Mouse (Mus musculus) neural tube, embryonic 11.5 days (tissue): ENCODE measurements around the gene Klk12. TPM values are rescaled to one million over a fixed set of nuclear protein-coding genes. Genes with fewer than 3 reads are reported as not detected.

ENCODE experiments used
- ATAC-seq: fragments of 200-750 bp; cut with Nextera tagmentation; 2 replicates; pipeline ENCODE4 v1.8.0; 2017; ENCODE audit warnings: moderate number of reproducible peaks, mild to moderate bottlenecking, moderate TSS enrichment, moderate library complexity; ENCODE audit not compliant: insufficient read depth, low FRiP score, low TSS enrichment
- DNase-seq: peaks from one replicate; pipeline ENCODE4 v3.0.0-alpha.2; 2015; ENCODE audit warnings: low spot score
- H3K27ac ChIP-seq: fragments of 300-500 bp; sonication (generic); 2 replicates; pipeline ENCODE4 v1.5.1; 2014; ENCODE audit warnings: low read depth, mild to moderate bottlenecking, low read length
- H3K27me3 ChIP-seq: fragments of 300-500 bp; sonication (generic); 2 replicates; pipeline ENCODE4 v1.6.1; 2014; ENCODE audit warnings: mild to moderate bottlenecking, low read length, mixed read lengths; ENCODE audit not compliant: control insufficient read depth, insufficient read depth
- H3K36me3 ChIP-seq: fragments of 300-500 bp; sonication (generic); 2 replicates; pipeline ENCODE4 v1.6.1; 2014; ENCODE audit warnings: mild to moderate bottlenecking, low read length, moderate library complexity, mixed read lengths; ENCODE audit not compliant: control insufficient read depth, insufficient read depth
- H3K4me1 ChIP-seq: fragments of 300-500 bp; sonication (generic); 2 replicates; pipeline ENCODE4 v1.6.1; 2014; ENCODE audit warnings: low read length, mixed read lengths; ENCODE audit not compliant: control insufficient read depth, insufficient read depth
- H3K4me2 ChIP-seq: fragments of 300-500 bp; sonication (generic); 2 replicates; pipeline ENCODE4 v1.6.1; 2014; ENCODE audit warnings: low read depth, mild to moderate bottlenecking, moderate library complexity
- H3K4me3 ChIP-seq: fragments of 300-500 bp; sonication (generic); 2 replicates; pipeline ENCODE4 v1.5.1; 2014; ENCODE audit warnings: low read depth, low read length
- H3K9ac ChIP-seq: fragments of 300-500 bp; sonication (generic); 2 replicates; pipeline ENCODE4 v1.6.1; 2014; ENCODE audit warnings: mild to moderate bottlenecking, low read length
- H3K9me3 ChIP-seq: fragments of 300-500 bp; sonication (generic); 2 replicates; pipeline ENCODE4 v1.6.1; 2016; ENCODE audit warnings: low read length; ENCODE audit not compliant: control insufficient read depth
- WGBS: fragments of 180-500 bp; shearing (Covaris S2); extraction: QIAGEN DNeasy Blood & Tissue Kit; methylation state at CpG from one replicate; pipeline ENCODE4 v1.1.7; 2014; 5-methylcytosine and 5-hydroxymethylcytosine counted together
- polyA plus RNA-seq: library from polyadenylated mRNA; unstranded; fragments of >200 nt; fragmentation: Nextera tagmentation; extraction: Ambion mirVana; gene quantifications from 2 replicates; pipeline ENCODE4 v1.2.1, GENCODE M21; 2014

Klk12 gene
- polyA plus RNA-seq, 1 experiment from 2014 or later, result not detected

- H3K9me3 ChIP-seq, result no peaks in the 10 kb centered on the region
- no peaks in the 10 kb centered on the region for H3K27me3 ChIP-seq
- H3K4me2 ChIP-seq, result peak overlapping the region; percentile 54
- peak overlapping the region; percentile 52 for H3K9ac ChIP-seq
- DNase-seq (peak; percentile 89), ATAC-seq (peak; percentile 67)
- no peaks in the 10 kb centered on the region for H3K36me3 ChIP-seq
- WGBS, result 8% methylated on average over 36 of the region's 36 CpGs
- H3K27ac ChIP-seq, result no peak overlapping the region
- no peaks in the 10 kb centered on the region for H3K4me1 ChIP-seq
- H3K4me3 ChIP-seq, result peak overlapping the region; percentile 20
Observed at GRCm38 (mm10) chr7:43782275-43783265, 13.9 kb downstream of the Klk12 start.

GRCm38 (mm10) chr7:43785286-43785685 is 16.6 kb downstream of the Klk12 start:
- DNase-seq (no peak), ATAC-seq (no peak)
- Histone ChIP-seq H3K4me1 (no peaks in the 10 kb centered on the region), H3K4me2 (no peak overlapping the region), H3K9ac (no peak overlapping the region), H3K36me3 (no peaks in the 10 kb centered on the region), H3K27me3 (no peaks in the 10 kb centered on the region), H3K27ac (no peak overlapping the region), H3K4me3 (no peak overlapping the region), H3K9me3 (no peaks in the 10 kb centered on the region)
- WGBS, result 86% methylated on average over 1 of the region's 1 CpGs

- Histone ChIP-seq H3K9ac (no peak overlapping the region), H3K27me3 (no peaks in the 10 kb centered on the region), H3K9me3 (no peaks in the 10 kb centered on the region), H3K27ac (no peak overlapping the region), H3K4me3 (no peak overlapping the region), H3K4me2 (no peak overlapping the region), H3K4me1 (no peaks in the 10 kb centered on the region), H3K36me3 (no peaks in the 10 kb centered on the region)
- DNase-seq (no peak), ATAC-seq (no peak)
- 80% methylated on average over 3 of the region's 3 CpGs for WGBS
Observed at GRCm38 (mm10) chr7:43788096-43788495, 19.4 kb downstream of the Klk12 start.

GRCm38 (mm10) chr7:43789295-43789694 is 20.6 kb downstream of the Klk12 start:
- no peak overlapping the region for H3K27ac ChIP-seq
- H3K9me3 ChIP-seq, result no peaks in the 10 kb centered on the region
- 64% methylated on average over 2 of the region's 2 CpGs for WGBS
- no peak for DNase-seq
- no peaks in the 10 kb centered on the region for H3K27me3 ChIP-seq
- ATAC-seq, result no peak
- H3K9ac ChIP-seq, result no peak overlapping the region
- H3K4me3 ChIP-seq, result no peak overlapping the region
- H3K4me1 ChIP-seq, result no peaks in the 10 kb centered on the region
- H3K4me2 ChIP-seq, result no peak overlapping the region
- H3K36me3 ChIP-seq, result no peaks in the 10 kb centered on the region

- H3K4me3 ChIP-seq, result no peak within 1 kb of the TSS
- peaks cover 7% of the 10 kb centered on the region for H3K27me3 ChIP-seq
- H3K27ac ChIP-seq, result no peak within 1 kb of the TSS
- no peaks in the 10 kb centered on the region for H3K36me3 ChIP-seq
- no peak for DNase-seq
- H3K9ac ChIP-seq, result no peak within 1 kb of the TSS
- ATAC-seq, result no peak
- 79% methylated on average over 7 of the region's 7 CpGs for WGBS
- no peak within 1 kb of the TSS for H3K4me2 ChIP-seq
- no peaks in the 10 kb centered on the region for H3K9me3 ChIP-seq
- no peaks in the 10 kb centered on the region for H3K4me1 ChIP-seq
Observed at GRCm38 (mm10) chr7:43791591-43791990, 22.9 kb downstream of the Klk12 start, which contains the start of gene Klk9. Gene Klk9 (plus strand): TSS chr7:43791891.

GRCm38 (mm10) chr7:43796355-43796754 is 27.7 kb downstream of the Klk12 start:
- H3K4me2 ChIP-seq, result peak overlapping the region; percentile 58
- H3K4me1 ChIP-seq, result no peaks in the 10 kb centered on the region
- DNase-seq, result no peak
- H3K27me3 ChIP-seq, result peaks cover 14% of the 10 kb centered on the region
- peak overlapping the region; percentile 34 for H3K4me3 ChIP-seq
- 8% methylated on average over 8 of the region's 8 CpGs for WGBS
- no peak overlapping the region for H3K9ac ChIP-seq
- no peak overlapping the region for H3K27ac ChIP-seq
- no peaks in the 10 kb centered on the region for H3K9me3 ChIP-seq
- no peak for ATAC-seq
- H3K36me3 ChIP-seq, result no peaks in the 10 kb centered on the region

GRCm38 (mm10) chr7:43797333-43797769 is 28.7 kb downstream of the Klk12 start, which contains the start of gene Klk8:
Gene Klk8 (plus strand): TSS chr7:43797577.
- peaks cover 14% of the 10 kb centered on the region for H3K27me3 ChIP-seq
- peak within 1 kb of the TSS; percentile 58 for H3K4me2 ChIP-seq
- H3K4me1 ChIP-seq, result no peaks in the 10 kb centered on the region
- no peaks in the 10 kb centered on the region for H3K9me3 ChIP-seq
- H3K27ac ChIP-seq, result no peak within 1 kb of the TSS
- no peak for DNase-seq
- H3K9ac ChIP-seq, result peak within 1 kb of the TSS; percentile 44
- WGBS, result under 1% methylated on average over 28 of the region's 28 CpGs
- no peak for ATAC-seq
- H3K4me3 ChIP-seq, result peak within 1 kb of the TSS; percentile 34
- H3K36me3 ChIP-seq, result no peaks in the 10 kb centered on the region

- Histone ChIP-seq H3K4me1 (no peaks in the 10 kb centered on the region), H3K27ac (no peak overlapping the region), H3K36me3 (no peaks in the 10 kb centered on the region), H3K27me3 (peaks cover 14% of the 10 kb centered on the region), H3K9me3 (no peaks in the 10 kb centered on the region), H3K9ac (no peak overlapping the region), H3K4me2 (peak overlapping the region; percentile 58), H3K4me3 (peak overlapping the region; percentile 34)
- whole genome bisulfite sequencing, result 41% methylated on average over 13 of the region's 13 CpGs
- ATAC-seq, result no peak
- DNase-seq, result no peak
Observed at GRCm38 (mm10) chr7:43797844-43798462, 29.3 kb downstream of the Klk12 start.
